Comparison of ENCODE assay signal across 21 mouse cellular contexts in genomic region chr17:66751746-66752145, GRCm38 (mm10).
DNase-seq lines count a peak whose midpoint lies in the region; ATAC-seq lines count a peak whose summit lies in the region.
"Had no signal": no experiment of that assay in that cellular context is flagged by ENCODE, and none has a peak within 500 bp of the region (broad histone marks: within the 10 kb centered on the region; RNA-seq: fewer than 3 reads in every experiment).

No protein-coding gene starts in this region.

- no peak overlapping the region for H3K4me3 ChIP-seq in heart, embryonic 11.5 days (ENCODE audit: low read depth, low read length)
- no peak overlapping the region for H3K4me3 ChIP-seq in midbrain, embryonic 11.5 days (ENCODE audit: low read depth, low read length)
- H3K4me3 ChIP-seq in midbrain, embryonic 16.5 days (ENCODE audit: low read depth, low read length), result no peak overlapping the region
- H3K4me3 ChIP-seq in forebrain, embryonic 12.5 days (replicated peaks), result no peak overlapping the region
- H3K4me3 ChIP-seq: forebrain, embryonic 13.5 days; heart, embryonic 15.5 days; hindbrain, embryonic 13.5 days; limb, embryonic 13.5 days; liver, embryonic 13.5 days; lung, embryonic 15.5 days; myocyte; stomach, embryonic 15.5 days had no signal

- H3K4me2 ChIP-seq in heart, embryonic 11.5 days, result no peak overlapping the region
- H3K4me2 ChIP-seq in midbrain, embryonic 11.5 days, result no peak overlapping the region
- no peak overlapping the region for H3K4me2 ChIP-seq in midbrain, embryonic 16.5 days (ENCODE audit: low read length)
- no peak overlapping the region for H3K4me2 ChIP-seq in forebrain, embryonic 12.5 days
- H3K4me2 ChIP-seq: forebrain, embryonic 13.5 days; heart, embryonic 15.5 days; hindbrain, embryonic 13.5 days; limb, embryonic 13.5 days; liver, embryonic 13.5 days; lung, embryonic 15.5 days; stomach, embryonic 15.5 days had no signal

- no peaks in the 10 kb centered on the region for H3K27me3 ChIP-seq in heart, embryonic 11.5 days (ENCODE audit: control insufficient read depth, insufficient read depth, low read length)
- no peaks in the 10 kb centered on the region for H3K27me3 ChIP-seq in midbrain, embryonic 11.5 days (ENCODE audit: control insufficient read depth, insufficient read depth, low read length)
- H3K27me3 ChIP-seq in midbrain, embryonic 16.5 days (ENCODE audit: control insufficient read depth, insufficient read depth, low read depth, low read length), result no peaks in the 10 kb centered on the region
- no peaks in the 10 kb centered on the region for H3K27me3 ChIP-seq in forebrain, embryonic 12.5 days
- H3K27me3 ChIP-seq: forebrain, embryonic 13.5 days; heart, embryonic 15.5 days; hindbrain, embryonic 13.5 days; liver, embryonic 13.5 days; lung, embryonic 15.5 days; stomach, embryonic 15.5 days had no signal

- H3K9me3 ChIP-seq in heart, embryonic 11.5 days (replicated peaks; ENCODE audit: control insufficient read depth, low read length), result no peaks in the 10 kb centered on the region
- no peaks in the 10 kb centered on the region for H3K9me3 ChIP-seq in midbrain, embryonic 11.5 days (ENCODE audit: control insufficient read depth, low read length)
- no peaks in the 10 kb centered on the region for H3K9me3 ChIP-seq in midbrain, embryonic 16.5 days (replicated peaks; ENCODE audit: control insufficient read depth, low read length, poor library complexity, severe bottlenecking)
- H3K9me3 ChIP-seq in forebrain, embryonic 12.5 days, result no peaks in the 10 kb centered on the region
- H3K9me3 ChIP-seq: forebrain, embryonic 13.5 days; heart, embryonic 15.5 days; hindbrain, embryonic 13.5 days; limb, embryonic 13.5 days; liver, embryonic 13.5 days; lung, embryonic 15.5 days; stomach, embryonic 15.5 days had no signal

- no peaks in the 10 kb centered on the region for H3K4me1 ChIP-seq in heart, embryonic 11.5 days (ENCODE audit: control insufficient read depth, insufficient read depth, low read length)
- peaks cover 4% of the 10 kb centered on the region; the same call in 1 of the 2 replicates for H3K4me1 ChIP-seq in midbrain, embryonic 11.5 days (ENCODE audit: control insufficient read depth, insufficient read depth, low read length)
- peaks cover 6% of the 10 kb centered on the region; the same call in 1 of the 2 replicates for H3K4me1 ChIP-seq in midbrain, embryonic 16.5 days (ENCODE audit: control insufficient read depth, insufficient read depth, low read length)
- peaks cover 12% of the 10 kb centered on the region for H3K4me1 ChIP-seq in forebrain, embryonic 12.5 days
- H3K4me1 ChIP-seq: heart, embryonic 15.5 days; liver, embryonic 13.5 days had no signal

- H3K27ac ChIP-seq in heart, embryonic 11.5 days (ENCODE audit: low read depth, low read length), result no peak overlapping the region
- H3K27ac ChIP-seq in midbrain, embryonic 11.5 days (ENCODE audit: low read depth, low read length), result no peak overlapping the region
- no peak overlapping the region for H3K27ac ChIP-seq in midbrain, embryonic 16.5 days (ENCODE audit: low read length)
- no peak overlapping the region for H3K27ac ChIP-seq in forebrain, embryonic 12.5 days
- H3K27ac ChIP-seq: forebrain, embryonic 13.5 days; heart, embryonic 15.5 days; hindbrain, embryonic 13.5 days; limb, embryonic 13.5 days; liver, embryonic 13.5 days; lung, embryonic 15.5 days; stomach, embryonic 15.5 days had no signal

- DNase-seq in heart, adult 11 months, result peak; percentile 98
- DNase-seq in midbrain, embryonic 11.5 days (ENCODE audit: low spot score, missing footprints), result peak; percentile 54
- peak; percentile 68 to 71 for DNase-seq in heart, adult 9 months (ENCODE audit: low spot score in 2 of 2)
- peak; percentile 51 for DNase-seq in skeletal muscle tissue, adult 2 months (ENCODE audit: low read depth, low spot score)
- DNase-seq in cerebellum, adult 11-12 months, result no peak
- DNase-seq: cerebellum, adult 9-11 months; kidney, adult 8-10 months; kidney, postnatal 25 days; liver, embryonic 13.5 days; midbrain, embryonic 14.5 days; thymus, adult 18-20 months had no signal

- 91% methylated on average over 8 of the region's 8 CpGs for WGBS in heart, embryonic 11.5 days (ENCODE audit: insufficient replicate concordance)
- 93% methylated on average over 8 of the region's 8 CpGs for WGBS in midbrain, embryonic 11.5 days
- 94% methylated on average over 8 of the region's 8 CpGs for WGBS in midbrain, embryonic 16.5 days
- 91% methylated on average over 8 of the region's 8 CpGs for WGBS in forebrain, embryonic 12.5 days

- no peak overlapping the region for H3K9ac ChIP-seq in heart, embryonic 11.5 days (ENCODE audit: low read depth, low read length)
- no peak overlapping the region for H3K9ac ChIP-seq in midbrain, embryonic 11.5 days (ENCODE audit: low read length)
- no peak overlapping the region for H3K9ac ChIP-seq in midbrain, embryonic 16.5 days (ENCODE audit: low read depth, low read length)
- H3K9ac ChIP-seq in forebrain, embryonic 12.5 days, result no peak overlapping the region
- H3K9ac ChIP-seq: forebrain, embryonic 13.5 days; heart, embryonic 15.5 days; hindbrain, embryonic 13.5 days; limb, embryonic 13.5 days; liver, embryonic 13.5 days; lung, embryonic 15.5 days; stomach, embryonic 15.5 days had no signal

- no peak for ATAC-seq in heart, embryonic 11.5 days (replicated peaks; ENCODE audit: insufficient number of reproducible peaks, low FRiP score, low TSS enrichment)
- ATAC-seq in midbrain, embryonic 11.5 days (ENCODE audit: low FRiP score), result no peak
- no peak for ATAC-seq in midbrain, embryonic 16.5 days
- no peak for ATAC-seq in forebrain, embryonic 12.5 days (ENCODE audit: low FRiP score)
- ATAC-seq: forebrain, embryonic 13.5 days had no signal

- no peaks in the 10 kb centered on the region for H3K36me3 ChIP-seq in heart, embryonic 11.5 days (ENCODE audit: control insufficient read depth, insufficient read depth, low read length)
- H3K36me3 ChIP-seq in midbrain, embryonic 11.5 days (ENCODE audit: control insufficient read depth, insufficient read depth, low read length), result no peaks in the 10 kb centered on the region
- no peaks in the 10 kb centered on the region for H3K36me3 ChIP-seq in midbrain, embryonic 16.5 days (ENCODE audit: control insufficient read depth, insufficient read depth, low read length)
- no peaks in the 10 kb centered on the region for H3K36me3 ChIP-seq in forebrain, embryonic 12.5 days (replicated peaks)
- H3K36me3 ChIP-seq: heart, embryonic 15.5 days; hindbrain, embryonic 13.5 days; limb, embryonic 13.5 days; liver, embryonic 13.5 days; lung, embryonic 15.5 days; stomach, embryonic 15.5 days had no signal
